ENCODE assay signal across 11 mouse cellular contexts in genomic region chr11:103198339-103198738, GRCm38 (mm10). TPM values are rescaled to one million over a fixed set of nuclear protein-coding genes. Genes with fewer than 3 reads are reported as not detected.
A peak's percentile ranks its signal among the peaks of the same experiment; 100 is the strongest.
DNase-seq lines count a peak whose midpoint lies in the region; ATAC-seq and TF ChIP-seq lines count a peak whose summit lies in the region.
"Had no signal": no experiment of that assay in that cellular context is flagged by ENCODE, and none has a peak within 500 bp of the region (broad histone marks: within the 10 kb centered on the region; RNA-seq: fewer than 3 reads in every experiment).

No protein-coding gene starts in this region.

- intact Hi-C loops in heart, postnatal 36 days (cut with DNase I) = no loop called here

- H3K27me3 ChIP-seq in heart, embryonic 15.5 days = peaks cover 79% of the 10 kb centered on the region
- H3K27me3 ChIP-seq in ES-Bruce4 (ENCODE audit: control insufficient read depth, insufficient read depth, low read length, poor library complexity, severe bottlenecking) = no peaks in the 10 kb centered on the region
- H3K27me3 ChIP-seq in embryonic facial prominence, embryonic 15.5 days = peaks cover 74% of the 10 kb centered on the region
- H3K27me3 ChIP-seq in limb, embryonic 13.5 days = peaks cover 88% of the 10 kb centered on the region

- WGBS in heart, embryonic 15.5 days = 14% methylated on average over 16 of the region's 16 CpGs
- 7% methylated on average over 16 of the region's 16 CpGs for WGBS in embryonic facial prominence, embryonic 15.5 days
- 4% methylated on average over 16 of the region's 16 CpGs for WGBS in limb, embryonic 13.5 days

- peaks cover 25% of the 10 kb centered on the region for H3K4me1 ChIP-seq in heart, embryonic 15.5 days (replicated peaks)
- no peaks in the 10 kb centered on the region for H3K4me1 ChIP-seq in ES-Bruce4 (ENCODE audit: control insufficient read depth, insufficient read depth, low read length)
- H3K4me1 ChIP-seq in embryonic facial prominence, embryonic 15.5 days = peaks cover 33% of the 10 kb centered on the region
- H3K4me1 ChIP-seq in limb, embryonic 13.5 days = peaks cover 30% of the 10 kb centered on the region

- TF ChIP-seq EP300 in ES-Bruce4 (IDR thresholded peaks at IDR 0.05; ENCODE audit: insufficient read depth, low read depth, low read length) = no peak

- no peak for TF ChIP-seq POLR2A in ES-Bruce4 (IDR thresholded peaks at IDR 0.05; ENCODE audit: insufficient read depth, low read length)

- H3K4me3 ChIP-seq in heart, embryonic 15.5 days = peak overlapping the region; percentile 52; the same call in 1 of the 2 replicates
- H3K4me3 ChIP-seq in ES-Bruce4 (ENCODE audit: low read depth, low read length) = peak overlapping the region; percentile 88
- H3K4me3 ChIP-seq in embryonic facial prominence, embryonic 15.5 days (replicated peaks) = peak overlapping the region; percentile 49
- peak overlapping the region; percentile 50 for H3K4me3 ChIP-seq in limb, embryonic 13.5 days

- 0 out of 2 replicates have a peak overlapping the region, but pooled peaks have one; percentile 3 for H3K4me2 ChIP-seq in heart, embryonic 15.5 days
- H3K4me2 ChIP-seq in embryonic facial prominence, embryonic 15.5 days (replicated peaks) = peak overlapping the region; percentile 87
- H3K4me2 ChIP-seq in limb, embryonic 13.5 days (replicated peaks) = peak overlapping the region; percentile 86

- H3K9ac ChIP-seq in heart, embryonic 15.5 days = no peak overlapping the region
- H3K9ac ChIP-seq in ES-Bruce4 (ENCODE audit: low read depth, poor library complexity, severe bottlenecking) = peak overlapping the region; percentile 62
- 0 out of 2 replicates have a peak overlapping the region, but pooled peaks have one; percentile 15 for H3K9ac ChIP-seq in embryonic facial prominence, embryonic 15.5 days
- peak overlapping the region; percentile 43; the same call in 1 of the 2 replicates for H3K9ac ChIP-seq in limb, embryonic 13.5 days

- DNase-seq in heart, postnatal 36 days = no peak
- DNase-seq in layer of hippocampus, adult 9-11 months = no peak
- DNase-seq in left cerebral cortex, adult 8-10 months (ENCODE audit: low spot score in 2 of 2) = no peak
- DNase-seq in adrenal gland, postnatal 36 days = no peak
- DNase-seq: adrenal gland, adult 8-10 months; lung, adult 2 months had no signal

- ATAC-seq in heart, embryonic 15.5 days (replicated peaks; ENCODE audit: insufficient number of reproducible peaks, insufficient read depth, low FRiP score, low read depth) = no peak
- no peak for ATAC-seq in embryonic facial prominence, embryonic 15.5 days (ENCODE audit: insufficient number of reproducible peaks, low FRiP score, low TSS enrichment, low read depth)
- no peak for ATAC-seq in limb, embryonic 13.5 days (ENCODE audit: low FRiP score, low read depth)

- no peaks in the 10 kb centered on the region for H3K9me3 ChIP-seq in heart, embryonic 15.5 days (replicated peaks)
- H3K9me3 ChIP-seq in ES-Bruce4 (replicated peaks; ENCODE audit: control insufficient read depth, insufficient read depth, low read length, poor library complexity, severe bottlenecking) = no peaks in the 10 kb centered on the region
- no peaks in the 10 kb centered on the region for H3K9me3 ChIP-seq in embryonic facial prominence, embryonic 15.5 days (replicated peaks)
- H3K9me3 ChIP-seq in limb, embryonic 13.5 days = no peaks in the 10 kb centered on the region

- TF ChIP-seq CTCF in ES-Bruce4 (IDR thresholded peaks at IDR 0.05; ENCODE audit: low read depth, low read length) = no peak

- H3K36me3 ChIP-seq in heart, embryonic 15.5 days = no peaks in the 10 kb centered on the region
- H3K36me3 ChIP-seq in ES-Bruce4 (ENCODE audit: control insufficient read depth, insufficient read depth, low read length, poor library complexity, severe bottlenecking) = no peaks in the 10 kb centered on the region
- no peaks in the 10 kb centered on the region for H3K36me3 ChIP-seq in embryonic facial prominence, embryonic 15.5 days
- no peaks in the 10 kb centered on the region for H3K36me3 ChIP-seq in limb, embryonic 13.5 days

- H3K27ac ChIP-seq in heart, embryonic 15.5 days = no peak overlapping the region
- H3K27ac ChIP-seq in ES-Bruce4 (ENCODE audit: insufficient read depth, low read length) = no peak overlapping the region
- H3K27ac ChIP-seq in embryonic facial prominence, embryonic 15.5 days (replicated peaks) = no peak overlapping the region
- no peak overlapping the region for H3K27ac ChIP-seq in limb, embryonic 13.5 days

RNA-seq across cellular contexts. Expression of gene 1700023F06Rik, which starts 10.0 kb away (rescaled TPM):
- polyA plus RNA-seq in heart, embryonic 15.5 days (2015; fragmentation: Nextera tagmentation; extraction: Ambion mirVana) = 0.18 and 0.37 TPM in 2 replicates
- not detected for total RNA-seq in heart, postnatal 36 days (2021)
- polyA plus RNA-seq in ES-Bruce4 (2011; ENCODE audit: insufficient read depth, insufficient read length, low read depth, missing spikeins) = 2.0 and 2.2 TPM in 2 replicates
- polyA plus RNA-seq in embryonic facial prominence, embryonic 15.5 days (2015; fragmentation: Nextera tagmentation; extraction: Ambion mirVana) = 1.4 and 2.0 TPM in 2 replicates
- 0.55 and 0.61 TPM in 2 replicates for polyA plus RNA-seq in limb, embryonic 13.5 days (2015; fragmentation: Nextera tagmentation; extraction: Ambion mirVana)
- 1 to 10 TPM; 1.7 to 2.8 (median 2.3) TPM for total RNA-seq in left cerebral cortex, adult 8-10 months (2022)
- not detected for total RNA-seq in adrenal gland, postnatal 36 days (2021)
- total RNA-seq: hematopoietic stem cell, adult 5-6 weeks had no signal

RNA-seq across cellular contexts. Expression of gene Spata32, which starts 19.9 kb away (rescaled TPM):
- not detected in 2 replicates for polyA plus RNA-seq in heart, embryonic 15.5 days (2015; fragmentation: Nextera tagmentation; extraction: Ambion mirVana)
- total RNA-seq in heart, postnatal 36 days (2021) = not detected
- not detected in 2 replicates for polyA plus RNA-seq in ES-Bruce4 (2011; ENCODE audit: insufficient read depth, insufficient read length, low read depth, missing spikeins)
- polyA plus RNA-seq in embryonic facial prominence, embryonic 15.5 days (2015; fragmentation: Nextera tagmentation; extraction: Ambion mirVana) = not detected in 2 replicates
- not detected in 2 replicates for polyA plus RNA-seq in limb, embryonic 13.5 days (2015; fragmentation: Nextera tagmentation; extraction: Ambion mirVana)
- total RNA-seq in left cerebral cortex, adult 8-10 months (2022) = 1 to 10 TPM in 3 of 4 experiments, under 1 TPM in 1; 0.67 to 2.3 (median 1.5) TPM
- total RNA-seq in adrenal gland, postnatal 36 days (2021) = not detected
- total RNA-seq: adrenal gland, adult 8-10 months; hematopoietic stem cell, adult 5-6 weeks had no signal
- polyA plus RNA-seq: lung, adult 2 months had no signal

RNA-seq across cellular contexts. Expression of gene Fmnl1, which starts 27.4 kb away (rescaled TPM):
- 1.5 and 4.6 TPM in 2 replicates for polyA plus RNA-seq in heart, embryonic 15.5 days (2015; fragmentation: Nextera tagmentation; extraction: Ambion mirVana)
- 10 to 100 TPM; 12.4 to 20.9 TPM for total RNA-seq in heart, postnatal 36 days (2021)
- 1.7 and 4.9 TPM in 2 replicates for polyA plus RNA-seq in ES-Bruce4 (2011; ENCODE audit: insufficient read depth, insufficient read length, low read depth, missing spikeins)
- polyA plus RNA-seq in embryonic facial prominence, embryonic 15.5 days (2015; fragmentation: Nextera tagmentation; extraction: Ambion mirVana) = 2.7 TPM in 2 replicates
- polyA plus RNA-seq in limb, embryonic 13.5 days (2015; fragmentation: Nextera tagmentation; extraction: Ambion mirVana) = 1.1 and 1.2 TPM in 2 replicates
- total RNA-seq in left cerebral cortex, adult 8-10 months (2022) = 100 to 1,000 TPM in 3 of 4 experiments, 10 to 100 TPM in 1; 81.7 to 115 (median 108) TPM
- total RNA-seq in adrenal gland, postnatal 36 days (2021) = 10 to 100 TPM; 16.4 to 17.3 TPM

Comparison
In these comparisons a context has a peak if more than half of its experiments do, and no peak if none do; other contexts are left out.
1. H3K4me2 ChIP-seq: peak in every context shown above with its lines; median percentile 87 in embryonic facial prominence, embryonic 15.5 days; 86 in limb, embryonic 13.5 days; 3 in heart, embryonic 15.5 days.